Mouse (Mus musculus) spleen, adult 2 months (tissue): ENCODE results near the gene Sult2a6. TPM values are rescaled to one million over a fixed set of nuclear protein-coding genes. Genes with fewer than 3 reads are reported as not detected.

Source experiments
- DNase-seq, 2 experiments: peaks; one replicate each; pipeline versions ENCODE4 v3.0.0 to v3.0.0-alpha.2; 2012 to 2021; ENCODE audit warnings: low spot score in 2 of 2, low read depth in 1 of 2
- H3K27ac ChIP-seq: fragments of 200-500 bp; 2 replicates; pipeline ENCODE4 v1.5.1; 2012; ENCODE audit warnings: low read length, inconsistent platforms; ENCODE audit not compliant: insufficient read depth
- H3K27me3 ChIP-seq: fragments of 200-500 bp; 2 replicates; pipeline ENCODE4 v1.6.1; 2012; ENCODE audit warnings: mild to moderate bottlenecking, moderate library complexity, low read length, inconsistent platforms; ENCODE audit not compliant: control insufficient read depth, insufficient read depth
- H3K36me3 ChIP-seq: fragments of 200-500 bp; 2 replicates; pipeline ENCODE4 v1.6.1; 2012; ENCODE audit warnings: mild to moderate bottlenecking, low read length, inconsistent platforms; ENCODE audit not compliant: control insufficient read depth, insufficient read depth
- H3K4me1 ChIP-seq: fragments of 200-500 bp; 2 replicates; pipeline ENCODE4 v1.6.1; 2011; ENCODE audit warnings: inconsistent platforms; ENCODE audit not compliant: control insufficient read depth, insufficient read depth, insufficient read length
- H3K4me3 ChIP-seq: fragments of 200-500 bp; 2 replicates; pipeline ENCODE4 v1.5.1; 2011; ENCODE audit warnings: mild to moderate bottlenecking, inconsistent platforms; ENCODE audit not compliant: insufficient read depth, insufficient read length; ENCODE audit errors: extremely low read depth
- CTCF ChIP-seq: fragments of 200-500 bp; IDR thresholded peaks from 2 replicates; pipeline ENCODE4 v1.5.1; 2011; ENCODE audit warnings: mild to moderate bottlenecking, inconsistent platforms; ENCODE audit not compliant: insufficient read depth, insufficient read length, insufficient replicate concordance; ENCODE audit errors: extremely low read depth
- POLR2A ChIP-seq: fragments of 200-500 bp; IDR thresholded peaks from 2 replicates; pipeline ENCODE4 v1.6.1; 2011; ENCODE audit warnings: low read depth, low read length, inconsistent platforms
- WGBS: fragments of 180-500 bp; shearing (Covaris S2); methylation state at CpG from one replicate; pipeline ENCODE4 v1.1.7; 2018; 5-methylcytosine and 5-hydroxymethylcytosine counted together
- polyA plus RNA-seq: library from polyadenylated mRNA; depleted of rRNA; stranded (reverse); fragments of >200 nt; gene quantifications from 2 replicates; pipeline ENCODE4 v1.2.3, GENCODE M21; 2012; rRNA removed

Gene Sult2a6
- not detected in 2 replicates for polyA plus RNA-seq

GRCm38 (mm10) chr7:14254770-14255169 lies at the start of gene Sult2a6:
Gene Sult2a6 (minus strand): TSS chr7:14254870.
- 81% methylated on average over 2 of the region's 2 CpGs for WGBS
- H3K27ac ChIP-seq: no peak within 1 kb of the TSS
- no peaks in the 10 kb centered on the region for H3K36me3 ChIP-seq
- no peak for TF ChIP-seq CTCF
- no peak for TF ChIP-seq POLR2A
- no peak for DNase-seq
- H3K4me1 ChIP-seq: no peaks in the 10 kb centered on the region
- H3K27me3 ChIP-seq: no peaks in the 10 kb centered on the region
- no peak within 1 kb of the TSS for H3K4me3 ChIP-seq

GRCm38 (mm10) chr7:14215231-14215630 lies 39.4 kb downstream of the Sult2a6 start:
- no peak overlapping the region for H3K27ac ChIP-seq
- no peaks in the 10 kb centered on the region for H3K36me3 ChIP-seq
- DNase-seq: no peak
- no peaks in the 10 kb centered on the region for H3K27me3 ChIP-seq
- no peaks in the 10 kb centered on the region for H3K4me1 ChIP-seq
- H3K4me3 ChIP-seq: no peak overlapping the region
- no peak for TF ChIP-seq CTCF
- TF ChIP-seq POLR2A: no peak

- WGBS: 75% methylated on average over 2 of the region's 2 CpGs
- no peak for DNase-seq
Measured at GRCm38 (mm10) chr7:14203417-14203816, 51.3 kb downstream of the Sult2a6 start.

DNA sequence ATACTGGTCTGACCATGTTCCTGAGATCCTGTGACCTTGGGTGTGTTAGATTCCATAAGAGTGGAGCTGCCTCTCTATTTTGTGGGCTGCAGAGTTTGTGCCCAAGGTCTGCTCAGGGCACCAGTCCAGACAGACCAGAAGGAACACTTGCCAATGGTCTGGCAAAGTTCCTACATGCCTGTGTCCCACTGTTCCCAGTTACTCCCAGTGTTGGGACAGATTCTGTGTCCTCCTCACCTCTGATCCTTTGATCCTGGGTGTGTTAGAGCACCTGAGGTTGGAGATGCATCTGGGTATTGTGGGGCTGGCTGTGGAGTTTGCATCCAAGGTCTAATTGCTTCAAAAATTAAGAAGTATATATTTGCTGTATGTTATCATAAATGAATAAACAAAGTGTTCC lies 52.2 kb downstream of the Sult2a6 start:
- no peak for TF ChIP-seq POLR2A
- no peak for TF ChIP-seq CTCF
- Histone ChIP-seq H3K27ac (no peak overlapping the region), H3K4me3 (no peak overlapping the region), H3K4me1 (no peaks in the 10 kb centered on the region), H3K36me3 (no peaks in the 10 kb centered on the region), H3K27me3 (no peaks in the 10 kb centered on the region)
- no peak for DNase-seq

More at GRCm38 (mm10) chr7:14203417-14203816, 51.3 kb downstream of the Sult2a6 start:
- H3K4me3 ChIP-seq: no peak overlapping the region
- H3K4me1 ChIP-seq: no peaks in the 10 kb centered on the region
- no peaks in the 10 kb centered on the region for H3K27me3 ChIP-seq
- TF ChIP-seq CTCF (no peak), POLR2A (no peak)
- no peak overlapping the region for H3K27ac ChIP-seq
- no peaks in the 10 kb centered on the region for H3K36me3 ChIP-seq

Other genes starting within 250 kb of the Sult2a6 start
- not detected in 2 replicates for gene Sult2a3, start 131.8 kb downstream of the Sult2a6 start, polyA plus RNA-seq
- not detected in 2 replicates for gene Obox8, start 78.7 kb upstream of the Sult2a6 start, polyA plus RNA-seq
- not detected in 2 replicates for gene Sult2a8, start 191.9 kb upstream of the Sult2a6 start, polyA plus RNA-seq
- not detected in 2 replicates for gene Sult2a7, start 239.4 kb upstream of the Sult2a6 start, polyA plus RNA-seq